Mouse (Mus musculus) brain, embryonic 14.5 days (tissue): ENCODE data around the gene 4930524J08Rik.

ENCODE experiments used
- CTCF ChIP-seq: fragments of 200-500 bp; IDR thresholded peaks from 2 replicates; pipeline ENCODE4 v1.5.1; 2012; ENCODE audit warnings: inconsistent platforms, mild to moderate bottlenecking, moderate library complexity, borderline replicate concordance; ENCODE audit not compliant: insufficient read depth, insufficient read length; ENCODE audit errors: extremely low read depth
- POLR2A ChIP-seq: fragments of 200-500 bp; IDR thresholded peaks from 2 replicates; pipeline ENCODE4 v1.6.1; 2012; ENCODE audit warnings: mild to moderate bottlenecking, inconsistent platforms, borderline replicate concordance; ENCODE audit not compliant: poor library complexity, insufficient read depth, insufficient read length, severe bottlenecking; ENCODE audit errors: extremely low read depth

- no peak for TF ChIP-seq POLR2A
- no peak for TF ChIP-seq CTCF
Observed at GRCm38 (mm10) chr5:99977516-99978301, 1.2 kb upstream of the 4930524J08Rik start.
